Mouse (Mus musculus): ENCODE results near the gene 4930558K02Rik. TPM values are rescaled to one million over a fixed set of nuclear protein-coding genes. Genes with fewer than 3 reads are reported as not detected.

The 4930558K02Rik gene
- polyA plus RNA-seq, 1 experiment from 2014 or later: not detected

GRCm38 (mm10) chr1:161894126-161894525 is 85.3 kb downstream of the 4930558K02Rik start:
- no peaks in the 10 kb centered on the region for H3K9me3 ChIP-seq (ENCODE audit: control insufficient read depth, low read depth, low read length)
- no peak overlapping the region for H3K4me3 ChIP-seq (ENCODE audit: low read depth, low read length)
- WGBS: 57% methylated on average over 2 of the region's 2 CpGs
- H3K4me2 ChIP-seq (replicated peaks; ENCODE audit: low read depth, low read length): no peak overlapping the region
- no peaks in the 10 kb centered on the region for H3K4me1 ChIP-seq (ENCODE audit: control insufficient read depth, insufficient read depth, low read length)
- no peak overlapping the region for H3K9ac ChIP-seq (replicated peaks; ENCODE audit: low read depth, low read length)
- no peaks in the 10 kb centered on the region for H3K27me3 ChIP-seq (ENCODE audit: control insufficient read depth, insufficient read depth, low read length)
- H3K27ac ChIP-seq (ENCODE audit: low read length): no peak overlapping the region
- ATAC-seq (ENCODE audit: insufficient number of reproducible peaks, insufficient read depth, low FRiP score, low read depth): no peak
- H3K36me3 ChIP-seq (ENCODE audit: control insufficient read depth, insufficient read depth, low read length): no peaks in the 10 kb centered on the region

Other genes with a start within 250 kb of the 4930558K02Rik start
- gene Fasl, start 191.1 kb downstream of the 4930558K02Rik start, polyA plus RNA-seq (2014; fragmentation: Nextera tagmentation; extraction: Ambion mirVana): not detected in 2 replicates
- 26.4 and 28.2 TPM in 2 replicates for gene Suco, start 103.0 kb downstream of the 4930558K02Rik start, polyA plus RNA-seq (2014; fragmentation: Nextera tagmentation; extraction: Ambion mirVana)
- gene Pigc, start 10.4 kb downstream of the 4930558K02Rik start, polyA plus RNA-seq (2014; fragmentation: Nextera tagmentation; extraction: Ambion mirVana): 39.0 and 42.2 TPM in 2 replicates